Mouse (Mus musculus): ENCODE measurements around the gene Ptpn3. TPM values are rescaled to one million over a fixed set of nuclear protein-coding genes. Genes with fewer than 3 reads are reported as not detected.

The Ptpn3 gene
- polyA plus RNA-seq, 1 experiment, result 1.1 TPM

DNA sequence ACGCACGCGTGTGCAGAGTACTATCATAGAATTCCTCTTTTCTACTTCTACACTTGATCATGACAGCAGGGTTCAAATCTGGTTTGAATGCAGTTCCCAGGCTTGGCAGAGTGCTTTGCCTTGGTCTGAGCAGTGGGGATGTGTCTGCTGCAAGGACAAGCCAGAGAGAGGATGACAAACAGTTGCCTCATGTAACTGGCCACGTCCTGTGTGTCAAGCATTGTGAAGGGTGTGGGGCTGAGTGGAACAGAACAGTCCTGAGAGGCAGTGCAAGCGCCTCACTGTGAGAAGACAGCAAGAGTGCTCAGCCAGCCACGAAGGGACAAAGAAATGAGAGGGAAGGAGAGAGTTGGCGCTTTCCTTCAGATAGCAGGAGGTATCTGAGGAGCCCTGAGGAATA lies 37.9 kb downstream of the Ptpn3 start:
- H3K27me3 ChIP-seq (ENCODE audit: control insufficient read depth, insufficient read depth, low read length), result no peaks in the 10 kb centered on the region
- no peak for DNase-seq (ENCODE audit: low read depth in 1 of 2, low spot score in 2 of 2)
- no peak overlapping the region for H3K27ac ChIP-seq (ENCODE audit: insufficient read depth, low read length)
- no peaks in the 10 kb centered on the region for H3K36me3 ChIP-seq (ENCODE audit: control insufficient read depth, insufficient read depth, low read length)
- TF ChIP-seq POLR2A (IDR thresholded peaks at IDR 0.05; ENCODE audit: low read depth, low read length), result no peak
- TF ChIP-seq CTCF (IDR thresholded peaks at IDR 0.05; ENCODE audit: extremely low read depth, insufficient read depth, insufficient read length, insufficient replicate concordance), result no peak
- no peak overlapping the region for H3K4me3 ChIP-seq (ENCODE audit: extremely low read depth, insufficient read depth, insufficient read length)
- WGBS, result 90% methylated on average over 7 of the region's 7 CpGs
- H3K4me1 ChIP-seq (ENCODE audit: control insufficient read depth, insufficient read depth, insufficient read length), result no peaks in the 10 kb centered on the region

DNA sequence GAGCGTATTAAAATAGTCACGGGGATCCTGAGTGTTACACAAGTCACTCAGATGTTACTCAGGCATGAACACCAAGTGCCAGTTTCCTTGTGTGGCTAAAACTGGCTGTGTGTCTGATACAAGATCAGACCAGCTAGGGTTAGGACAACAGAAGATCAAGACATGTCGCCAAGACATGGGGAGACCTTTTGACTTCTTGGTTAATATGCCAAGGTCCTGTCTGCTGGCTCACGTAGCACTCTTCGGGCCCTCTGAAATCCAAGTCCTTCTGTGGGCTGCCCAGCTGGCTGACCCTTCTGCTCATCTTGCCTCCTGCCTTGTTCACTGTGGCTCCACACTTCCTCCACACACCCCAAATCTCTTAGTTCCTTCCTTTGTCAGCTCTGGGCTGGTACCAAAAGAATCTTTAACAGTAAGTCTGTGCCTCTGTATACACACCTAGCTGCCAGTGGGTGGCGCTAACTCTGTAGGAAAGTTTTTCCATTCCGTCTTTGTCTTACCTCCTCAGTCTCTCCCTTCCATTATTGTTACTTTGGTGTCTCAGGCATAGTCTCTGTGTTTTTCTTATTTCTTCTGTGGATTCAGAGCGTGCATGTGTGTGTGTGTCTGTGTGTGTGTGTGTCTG lies 38.5 kb downstream of the Ptpn3 start:
- no peak for TF ChIP-seq POLR2A (IDR thresholded peaks at IDR 0.05; ENCODE audit: low read depth, low read length)
- TF ChIP-seq CTCF (IDR thresholded peaks at IDR 0.05; ENCODE audit: extremely low read depth, insufficient read depth, insufficient read length, insufficient replicate concordance), result no peak
- WGBS, result 80% methylated on average over 8 of the region's 8 CpGs
- H3K4me3 ChIP-seq (ENCODE audit: extremely low read depth, insufficient read depth, insufficient read length), result no peak overlapping the region
- no peaks in the 10 kb centered on the region for H3K36me3 ChIP-seq (ENCODE audit: control insufficient read depth, insufficient read depth, low read length)
- no peak overlapping the region for H3K27ac ChIP-seq (ENCODE audit: insufficient read depth, low read length)
- DNase-seq (ENCODE audit: low read depth in 1 of 2, low spot score in 2 of 2), result no peak
- no peaks in the 10 kb centered on the region for H3K27me3 ChIP-seq (ENCODE audit: control insufficient read depth, insufficient read depth, low read length)
- no peaks in the 10 kb centered on the region for H3K4me1 ChIP-seq (ENCODE audit: control insufficient read depth, insufficient read depth, insufficient read length)

DNA sequence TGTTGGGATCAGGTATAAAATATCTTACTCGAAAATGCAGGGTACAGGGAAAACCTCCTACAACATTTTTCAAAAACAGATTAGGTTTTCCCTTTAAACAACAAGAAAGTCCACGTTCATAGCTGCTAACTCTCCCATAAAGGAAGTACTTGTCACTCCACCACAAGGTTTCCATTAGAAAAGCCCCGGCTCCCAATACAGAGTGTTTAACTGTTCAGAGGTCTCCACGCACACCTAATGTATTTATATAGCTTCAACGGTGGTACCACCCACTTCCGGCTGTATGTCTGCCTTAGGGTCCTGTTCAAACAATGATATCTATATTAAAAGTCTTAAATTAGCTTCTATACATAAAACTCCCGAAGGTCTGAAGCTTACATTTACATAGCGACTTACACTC lies 39.2 kb downstream of the Ptpn3 start:
- DNase-seq (ENCODE audit: low read depth in 1 of 2, low spot score in 2 of 2), result no peak
- WGBS, result 86% methylated on average over 8 of the region's 8 CpGs
- Histone ChIP-seq H3K4me3 (ENCODE audit: extremely low read depth, insufficient read depth, insufficient read length) (no peak overlapping the region), H3K27me3 (ENCODE audit: control insufficient read depth, insufficient read depth, low read length) (no peaks in the 10 kb centered on the region), H3K4me1 (ENCODE audit: control insufficient read depth, insufficient read depth, insufficient read length) (no peaks in the 10 kb centered on the region), H3K27ac (ENCODE audit: insufficient read depth, low read length) (no peak overlapping the region), H3K36me3 (ENCODE audit: control insufficient read depth, insufficient read depth, low read length) (no peaks in the 10 kb centered on the region)
- TF ChIP-seq POLR2A (IDR thresholded peaks at IDR 0.05; ENCODE audit: low read depth, low read length), result no peak
- no peak for TF ChIP-seq CTCF (IDR thresholded peaks at IDR 0.05; ENCODE audit: extremely low read depth, insufficient read depth, insufficient read length, insufficient replicate concordance)

DNA sequence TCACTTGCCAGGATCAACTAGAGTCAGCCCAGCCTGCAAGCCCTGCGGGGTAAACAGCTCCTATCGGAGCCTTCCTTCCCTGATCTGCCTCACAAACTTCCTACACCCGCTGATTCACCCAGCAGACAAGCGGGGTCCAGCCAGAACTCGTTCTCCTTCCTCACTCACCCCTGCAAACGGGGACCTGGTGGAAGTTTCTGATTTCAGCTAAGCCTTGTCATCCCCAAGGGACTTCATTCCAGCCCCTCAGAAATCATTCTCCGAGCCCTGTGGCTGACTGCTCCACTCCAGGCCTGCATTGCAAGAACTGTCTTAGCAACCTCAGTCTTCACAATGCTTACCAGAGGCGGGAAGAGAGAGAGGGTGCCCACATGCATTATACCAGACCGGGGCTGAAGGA lies 39.8 kb downstream of the Ptpn3 start:
- 86% methylated on average over 9 of the region's 9 CpGs for WGBS
- no peaks in the 10 kb centered on the region for H3K4me1 ChIP-seq (ENCODE audit: control insufficient read depth, insufficient read depth, insufficient read length)
- no peak overlapping the region for H3K27ac ChIP-seq (ENCODE audit: insufficient read depth, low read length)
- H3K27me3 ChIP-seq (ENCODE audit: control insufficient read depth, insufficient read depth, low read length), result no peaks in the 10 kb centered on the region
- TF ChIP-seq CTCF (IDR thresholded peaks at IDR 0.05; ENCODE audit: extremely low read depth, insufficient read depth, insufficient read length, insufficient replicate concordance) (no peak), POLR2A (IDR thresholded peaks at IDR 0.05; ENCODE audit: low read depth, low read length) (no peak)
- DNase-seq (ENCODE audit: low read depth in 1 of 2, low spot score in 2 of 2), result no peak
- H3K4me3 ChIP-seq (ENCODE audit: extremely low read depth, insufficient read depth, insufficient read length), result no peak overlapping the region
- H3K36me3 ChIP-seq (ENCODE audit: control insufficient read depth, insufficient read depth, low read length), result no peaks in the 10 kb centered on the region

DNA sequence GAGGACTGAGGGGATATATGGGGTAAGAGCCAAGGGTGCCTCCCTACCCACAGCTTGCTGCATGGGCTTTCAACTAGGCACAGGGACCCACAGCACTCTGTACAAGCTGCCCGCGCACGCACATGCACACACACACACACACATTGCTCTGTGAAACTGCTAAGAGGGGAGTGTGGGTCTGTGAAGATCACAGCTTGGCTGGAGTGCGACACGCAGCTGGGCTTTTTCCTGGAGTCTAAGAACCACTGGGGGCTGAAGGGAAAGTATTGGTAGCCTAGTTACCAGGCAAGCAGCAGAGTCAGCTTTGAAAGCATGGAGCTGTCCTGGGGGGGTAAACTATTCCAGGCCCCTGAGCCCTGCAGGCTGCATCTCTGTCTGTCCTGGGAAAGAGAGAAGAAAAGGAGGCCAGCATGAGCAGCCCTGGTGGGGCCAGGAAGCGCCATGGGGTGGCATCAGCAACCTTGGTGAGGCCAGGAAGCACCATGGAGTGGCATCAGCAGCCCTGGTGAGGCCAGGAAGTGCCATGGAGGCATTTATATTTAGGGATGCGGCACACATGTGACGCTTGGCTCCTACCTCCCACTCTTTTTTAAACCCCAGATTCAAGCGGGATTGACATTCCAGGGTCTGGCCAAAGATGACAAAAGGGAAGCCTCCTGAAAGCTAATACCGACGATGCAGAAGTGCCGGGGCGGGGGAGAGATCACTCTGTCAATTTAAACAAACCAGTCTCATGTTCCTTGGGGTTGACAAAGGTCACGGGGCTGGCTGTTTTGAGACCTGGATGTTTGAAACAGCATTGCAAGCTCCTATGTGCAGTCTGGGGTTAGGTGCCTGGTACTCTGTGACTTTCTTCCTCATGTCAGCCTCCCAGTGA lies 43.2 kb downstream of the Ptpn3 start:
- TF ChIP-seq CTCF (IDR thresholded peaks at IDR 0.05; ENCODE audit: extremely low read depth, insufficient read depth, insufficient read length, insufficient replicate concordance) (no peak), POLR2A (IDR thresholded peaks at IDR 0.05; ENCODE audit: low read depth, low read length) (no peak)
- no peak for DNase-seq (ENCODE audit: low read depth in 1 of 2, low spot score in 2 of 2)
- 88% methylated on average over 14 of the region's 14 CpGs for WGBS

DNA sequence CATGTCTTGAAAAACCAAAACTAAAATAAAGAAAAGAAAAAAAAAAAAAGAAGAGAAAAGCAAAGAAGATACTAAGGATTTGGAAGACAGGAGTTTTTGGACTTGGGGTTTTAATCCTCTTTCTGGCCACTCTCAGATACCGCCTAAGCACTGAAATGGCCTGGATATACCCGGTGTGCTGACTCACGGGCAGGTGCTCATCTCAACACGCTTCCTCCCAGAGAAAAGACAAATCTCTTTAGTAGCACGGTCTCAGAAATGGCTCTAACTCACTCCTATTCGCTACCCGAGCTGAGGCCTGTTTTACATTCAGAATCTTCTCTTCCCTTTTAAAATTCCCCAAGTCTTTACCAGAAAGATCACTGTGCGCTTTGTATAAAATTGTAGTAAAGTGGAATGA lies 44.2 kb downstream of the Ptpn3 start:
- DNase-seq (ENCODE audit: low read depth in 1 of 2, low spot score in 2 of 2), result no peak
- H3K4me3 ChIP-seq (ENCODE audit: extremely low read depth, insufficient read depth, insufficient read length), result no peak overlapping the region
- H3K4me1 ChIP-seq (ENCODE audit: control insufficient read depth, insufficient read depth, insufficient read length), result no peaks in the 10 kb centered on the region
- TF ChIP-seq POLR2A (IDR thresholded peaks at IDR 0.05; ENCODE audit: low read depth, low read length), result no peak
- no peak for TF ChIP-seq CTCF (IDR thresholded peaks at IDR 0.05; ENCODE audit: extremely low read depth, insufficient read depth, insufficient read length, insufficient replicate concordance)
- no peaks in the 10 kb centered on the region for H3K36me3 ChIP-seq (ENCODE audit: control insufficient read depth, insufficient read depth, low read length)
- H3K27ac ChIP-seq (ENCODE audit: insufficient read depth, low read length), result no peak overlapping the region
- H3K27me3 ChIP-seq (ENCODE audit: control insufficient read depth, insufficient read depth, low read length), result no peaks in the 10 kb centered on the region
- 93% methylated on average over 8 of the region's 8 CpGs for WGBS

More for the DNA sequence above, 43.2 kb downstream of the Ptpn3 start:
- Histone ChIP-seq H3K4me3 (ENCODE audit: extremely low read depth, insufficient read depth, insufficient read length) (no peak overlapping the region), H3K4me1 (ENCODE audit: control insufficient read depth, insufficient read depth, insufficient read length) (no peaks in the 10 kb centered on the region), H3K27me3 (ENCODE audit: control insufficient read depth, insufficient read depth, low read length) (no peaks in the 10 kb centered on the region), H3K36me3 (ENCODE audit: control insufficient read depth, insufficient read depth, low read length) (no peaks in the 10 kb centered on the region), H3K27ac (ENCODE audit: insufficient read depth, low read length) (no peak overlapping the region)

DNA sequence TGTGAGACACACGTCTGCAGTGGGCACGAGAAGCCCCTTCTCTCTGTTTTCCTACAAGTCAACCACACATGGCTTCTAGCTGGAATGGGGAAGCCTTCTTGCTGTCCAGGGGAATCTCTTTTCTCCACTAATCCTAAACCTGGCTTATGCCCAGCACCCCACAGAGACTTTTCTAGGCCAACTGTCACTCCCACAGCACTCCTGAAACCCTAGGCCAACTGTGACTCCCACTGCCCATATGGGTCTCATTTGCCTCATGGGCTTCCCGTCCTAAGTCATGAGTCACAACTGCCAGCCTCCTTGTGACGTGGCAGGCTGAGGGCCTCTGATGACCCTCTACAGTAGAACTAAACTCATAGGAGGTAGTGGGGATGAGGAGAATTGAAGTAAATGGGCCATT lies 44.9 kb downstream of the Ptpn3 start:
- no peak for DNase-seq (ENCODE audit: low read depth in 1 of 2, low spot score in 2 of 2)
- no peak for TF ChIP-seq CTCF (IDR thresholded peaks at IDR 0.05; ENCODE audit: extremely low read depth, insufficient read depth, insufficient read length, insufficient replicate concordance)
- no peak for TF ChIP-seq POLR2A (IDR thresholded peaks at IDR 0.05; ENCODE audit: low read depth, low read length)
- 91% methylated on average over 4 of the region's 4 CpGs for WGBS
- Histone ChIP-seq H3K4me3 (ENCODE audit: extremely low read depth, insufficient read depth, insufficient read length) (no peak overlapping the region), H3K27ac (ENCODE audit: insufficient read depth, low read length) (no peak overlapping the region), H3K27me3 (ENCODE audit: control insufficient read depth, insufficient read depth, low read length) (no peaks in the 10 kb centered on the region), H3K36me3 (ENCODE audit: control insufficient read depth, insufficient read depth, low read length) (no peaks in the 10 kb centered on the region), H3K4me1 (ENCODE audit: control insufficient read depth, insufficient read depth, insufficient read length) (no peaks in the 10 kb centered on the region)

Measured in spleen, adult 2 months (tissue).